Mouse (Mus musculus) lung, postnatal 0 days (tissue): Measurements from ENCODE around the gene Adprhl1.

ENCODE experiments used
- CTCF ChIP-seq: IDR thresholded peaks from 2 replicates; pipeline ENCODE4 v1.5.1; 2016; ENCODE audit warnings: antibody characterized with exemption, mild to moderate bottlenecking
- EP300 ChIP-seq: IDR thresholded peaks from 2 replicates; pipeline ENCODE4 v1.6.1; 2016; ENCODE audit warnings: antibody characterized with exemption, mild to moderate bottlenecking, control low read depth

DNA sequence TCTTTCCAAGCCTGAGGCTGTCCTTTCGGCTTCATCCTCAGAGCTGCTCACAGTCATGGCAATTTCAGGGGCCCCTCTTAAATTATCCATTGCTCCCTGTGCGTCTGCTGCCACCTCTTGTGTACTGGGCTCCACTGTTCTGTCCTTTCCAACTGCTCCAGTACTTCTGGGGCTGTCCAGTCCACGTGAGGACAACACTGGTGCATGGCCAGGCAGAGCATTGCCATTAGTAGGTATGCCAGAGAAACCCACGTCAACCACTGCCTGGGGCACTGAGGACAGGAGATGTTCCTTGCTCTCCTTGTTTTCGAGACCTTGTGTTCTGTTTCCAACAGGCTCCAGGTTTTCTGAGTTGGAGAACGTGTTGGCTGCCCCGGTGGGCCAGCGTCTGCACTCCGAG, 29.5 kb downstream of the Adprhl1 start:
- TF ChIP-seq CTCF (no peak), EP300 (no peak)
